Mouse (Mus musculus) cerebellum, postnatal 14 days (tissue): ENCODE data around the gene Dusp16.
"Not testable (repeated sequence)": the region's sequence is repeated elsewhere in the genome, so short reads cannot be mapped to it uniquely, and the experiment has no call there.

Source experiments
- DNase-seq, 2 experiments: peaks; one replicate each; pipeline ENCODE4 v3.0.0; 2021; ENCODE audit warnings: mixed read lengths in 2 of 2

Dusp16 gene

GRCm38 (mm10) chr6:134695625-134696024 is 96.8 kb downstream of the Dusp16 start:
- no peak for DNase-seq

GRCm38 (mm10) chr6:134694988-134695387 is 97.4 kb downstream of the Dusp16 start:
- DNase-seq: no peak

GRCm38 (mm10) chr6:134694498-134694897 is 97.9 kb downstream of the Dusp16 start:
- no peak for DNase-seq

GRCm38 (mm10) chr6:134685515-134685914 is 106.9 kb downstream of the Dusp16 start:
- DNase-seq: no peak

GRCm38 (mm10) chr6:134685040-134685439 is 107.4 kb downstream of the Dusp16 start:
- DNase-seq: no peak

- DNase-seq: peak; percentile 25 to 47
Observed at GRCm38 (mm10) chr6:134684354-134684915, 108.0 kb downstream of the Dusp16 start.

GRCm38 (mm10) chr6:134679330-134679729 is 113.1 kb downstream of the Dusp16 start:
- not testable (repeated sequence) for DNase-seq

- DNase-seq: no peak
Observed at GRCm38 (mm10) chr6:134678037-134678436, 114.4 kb downstream of the Dusp16 start.

- DNase-seq: no peak
Observed at GRCm38 (mm10) chr6:134677504-134677903, 114.9 kb downstream of the Dusp16 start.

- not testable (repeated sequence) for DNase-seq
Observed at GRCm38 (mm10) chr6:134673712-134674111, 118.7 kb downstream of the Dusp16 start.

GRCm38 (mm10) chr6:134670881-134671411 is 121.5 kb downstream of the Dusp16 start:
- no peak for DNase-seq

- DNase-seq: no peak
Observed at GRCm38 (mm10) chr6:134669179-134669865, 123.1 kb downstream of the Dusp16 start.

- no peak for DNase-seq
Observed at GRCm38 (mm10) chr6:134668519-134668918, 123.9 kb downstream of the Dusp16 start.

GRCm38 (mm10) chr6:134665817-134666216 is 126.6 kb downstream of the Dusp16 start:
- DNase-seq: no peak
